Mouse (Mus musculus): ENCODE measurements around the gene Gm12394. TPM values are rescaled to one million over a fixed set of nuclear protein-coding genes. Genes with fewer than 3 reads are reported as not detected.
A peak's percentile ranks its signal among the peaks of the same experiment; 100 is the strongest.

Gene Gm12394
- polyA plus RNA-seq, 1 experiment from 2014 or later: 0.05 TPM

- 48% methylated on average over 3 of the region's 3 CpGs for WGBS (ENCODE audit: insufficient replicate concordance)
- no peak overlapping the region for H3K4me2 ChIP-seq (ENCODE audit: low read depth, low read length)
- no peak overlapping the region for H3K9ac ChIP-seq (replicated peaks)
- no peaks in the 10 kb centered on the region for H3K27me3 ChIP-seq (ENCODE audit: insufficient read depth, low read length)
- H3K36me3 ChIP-seq (replicated peaks; ENCODE audit: insufficient read depth, low read length): no peaks in the 10 kb centered on the region
- H3K27ac ChIP-seq (ENCODE audit: low read depth): no peak overlapping the region
- H3K4me1 ChIP-seq (ENCODE audit: insufficient read depth): no peaks in the 10 kb centered on the region
- H3K4me3 ChIP-seq (ENCODE audit: low read depth, low read length): no peak overlapping the region
- ATAC-seq (no peak), DNase-seq (no peak)
- TF ChIP-seq CTCF (IDR thresholded peaks at IDR 0.05; ENCODE audit: low read depth) (no peak), EP300 (IDR thresholded peaks at IDR 0.05; ENCODE audit: low read depth) (no peak)
- no peaks in the 10 kb centered on the region for H3K9me3 ChIP-seq (ENCODE audit: low read length)
Observed at GRCm38 (mm10) chr4:42898914-42899313, 42.3 kb upstream of the Gm12394 start.

GRCm38 (mm10) chr4:42895118-42895517, 38.5 kb upstream of the Gm12394 start:
- no peaks in the 10 kb centered on the region for H3K36me3 ChIP-seq (replicated peaks; ENCODE audit: insufficient read depth, low read length)
- no peak overlapping the region for H3K4me3 ChIP-seq (ENCODE audit: low read depth, low read length)
- no peak overlapping the region for H3K27ac ChIP-seq (ENCODE audit: low read depth)

GRCm38 (mm10) chr4:42891176-42891575, 34.6 kb upstream of the Gm12394 start:
- 65% methylated on average over 7 of the region's 7 CpGs for WGBS (ENCODE audit: insufficient replicate concordance)
- H3K9me3 ChIP-seq (ENCODE audit: low read length): no peaks in the 10 kb centered on the region
- no peak overlapping the region for H3K4me2 ChIP-seq (ENCODE audit: low read depth, low read length)
- no peak overlapping the region for H3K27ac ChIP-seq (ENCODE audit: low read depth)
- H3K4me3 ChIP-seq (ENCODE audit: low read depth, low read length): no peak overlapping the region
- no peak for ATAC-seq
- no peaks in the 10 kb centered on the region for H3K4me1 ChIP-seq (ENCODE audit: insufficient read depth)
- H3K36me3 ChIP-seq (replicated peaks; ENCODE audit: insufficient read depth, low read length): no peaks in the 10 kb centered on the region
- H3K9ac ChIP-seq (replicated peaks): no peak overlapping the region
- no peak for DNase-seq
- no peaks in the 10 kb centered on the region for H3K27me3 ChIP-seq (ENCODE audit: insufficient read depth, low read length)
- no peak for TF ChIP-seq CTCF (IDR thresholded peaks at IDR 0.05; ENCODE audit: low read depth)
- no peak for TF ChIP-seq EP300 (IDR thresholded peaks at IDR 0.05; ENCODE audit: low read depth)

More at GRCm38 (mm10) chr4:42895118-42895517, 38.5 kb upstream of the Gm12394 start:
- Histone ChIP-seq H3K9me3 (ENCODE audit: low read length) (no peaks in the 10 kb centered on the region), H3K4me2 (ENCODE audit: low read depth, low read length) (no peak overlapping the region), H3K4me1 (ENCODE audit: insufficient read depth) (no peaks in the 10 kb centered on the region), H3K27me3 (ENCODE audit: insufficient read depth, low read length) (no peaks in the 10 kb centered on the region), H3K9ac (replicated peaks) (no peak overlapping the region)
- WGBS (ENCODE audit: insufficient replicate concordance): 79% methylated on average over 7 of the region's 7 CpGs
- TF ChIP-seq EP300 (IDR thresholded peaks at IDR 0.05; ENCODE audit: low read depth) (no peak), CTCF (IDR thresholded peaks at IDR 0.05; ENCODE audit: low read depth) (no peak)
- DNase-seq (no peak), ATAC-seq (no peak)

- 85% methylated on average over 6 of the region's 6 CpGs for WGBS (ENCODE audit: insufficient replicate concordance)
- Histone ChIP-seq H3K9me3 (ENCODE audit: low read length) (no peaks in the 10 kb centered on the region), H3K27me3 (ENCODE audit: insufficient read depth, low read length) (no peaks in the 10 kb centered on the region), H3K27ac (ENCODE audit: low read depth) (no peak overlapping the region), H3K4me2 (ENCODE audit: low read depth, low read length) (no peak overlapping the region), H3K4me3 (ENCODE audit: low read depth, low read length) (no peak overlapping the region), H3K4me1 (ENCODE audit: insufficient read depth) (no peaks in the 10 kb centered on the region), H3K36me3 (replicated peaks; ENCODE audit: insufficient read depth, low read length) (no peaks in the 10 kb centered on the region), H3K9ac (replicated peaks) (no peak overlapping the region)
- TF ChIP-seq CTCF (IDR thresholded peaks at IDR 0.05; ENCODE audit: low read depth) (no peak), EP300 (IDR thresholded peaks at IDR 0.05; ENCODE audit: low read depth) (no peak)
- no peak for DNase-seq
- ATAC-seq: no peak
Observed at GRCm38 (mm10) chr4:42888806-42889205, 32.2 kb upstream of the Gm12394 start.

DNA sequence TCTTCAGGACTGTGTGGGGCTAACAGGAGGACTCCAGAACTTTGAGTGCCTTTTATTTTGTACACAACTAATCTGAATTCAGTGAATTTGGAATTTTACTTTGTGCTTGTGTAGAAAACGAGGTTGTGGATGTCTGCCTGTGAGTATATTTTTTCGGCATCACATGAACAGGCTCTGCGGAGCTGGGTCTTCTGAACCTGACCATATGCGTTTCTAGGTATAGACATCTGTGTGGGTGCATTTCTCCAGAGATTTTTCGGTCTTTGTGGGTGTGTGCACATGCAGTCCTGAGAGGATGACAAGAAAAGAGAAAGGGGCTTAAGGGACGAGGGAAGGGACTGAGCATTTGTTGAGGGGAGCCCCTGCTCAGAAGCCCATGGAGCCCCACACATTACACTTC, 30.4 kb upstream of the Gm12394 start:
- no peak overlapping the region for H3K9ac ChIP-seq (replicated peaks)
- no peaks in the 10 kb centered on the region for H3K27me3 ChIP-seq (ENCODE audit: insufficient read depth, low read length)
- DNase-seq: no peak
- no peak overlapping the region for H3K27ac ChIP-seq (ENCODE audit: low read depth)
- no peak overlapping the region for H3K4me2 ChIP-seq (ENCODE audit: low read depth, low read length)
- no peaks in the 10 kb centered on the region for H3K4me1 ChIP-seq (ENCODE audit: insufficient read depth)
- no peaks in the 10 kb centered on the region for H3K36me3 ChIP-seq (replicated peaks; ENCODE audit: insufficient read depth, low read length)
- H3K4me3 ChIP-seq (ENCODE audit: low read depth, low read length): no peak overlapping the region
- no peaks in the 10 kb centered on the region for H3K9me3 ChIP-seq (ENCODE audit: low read length)
- no peak for ATAC-seq
- WGBS (ENCODE audit: insufficient replicate concordance): 77% methylated on average over 6 of the region's 6 CpGs
- TF ChIP-seq EP300 (IDR thresholded peaks at IDR 0.05; ENCODE audit: low read depth) (no peak), CTCF (IDR thresholded peaks at IDR 0.05; ENCODE audit: low read depth) (no peak)

- Histone ChIP-seq H3K4me1 (ENCODE audit: insufficient read depth) (peaks cover 9% of the 10 kb centered on the region; the same call in 1 of the 2 replicates), H3K27me3 (ENCODE audit: insufficient read depth, low read length) (no peaks in the 10 kb centered on the region), H3K27ac (ENCODE audit: low read depth) (peak overlapping the region; percentile 87), H3K4me3 (ENCODE audit: low read depth, low read length) (peak overlapping the region; percentile 46), H3K4me2 (ENCODE audit: low read depth, low read length) (peak overlapping the region; percentile 60), H3K9ac (replicated peaks) (peak overlapping the region; percentile 60), H3K9me3 (ENCODE audit: low read length) (no peaks in the 10 kb centered on the region), H3K36me3 (replicated peaks; ENCODE audit: insufficient read depth, low read length) (no peaks in the 10 kb centered on the region)
- no peak for DNase-seq
- WGBS (ENCODE audit: insufficient replicate concordance): 4% methylated on average over 1 of the region's 1 CpGs
- peak; percentile 73 for ATAC-seq
- TF ChIP-seq CTCF (IDR thresholded peaks at IDR 0.05; ENCODE audit: low read depth) (no peak), EP300 (IDR thresholded peaks at IDR 0.05; ENCODE audit: low read depth) (no peak)
Observed at GRCm38 (mm10) chr4:42880677-42880948, 24.0 kb upstream of the Gm12394 start.
